Mouse (Mus musculus) liver, embryonic 11.5 days (tissue): ENCODE results near the gene Dffb. TPM values are rescaled to one million over a fixed set of nuclear protein-coding genes. Genes with fewer than 3 reads are reported as not detected.

Experiments
- ATAC-seq: fragments of 200-750 bp; cut with Nextera tagmentation; replicated peaks from 2 replicates; pipeline ENCODE4 v1.8.0; 2017; ENCODE audit warnings: moderate number of reproducible peaks, mild to moderate bottlenecking, moderate TSS enrichment, moderate library complexity; ENCODE audit not compliant: low FRiP score
- DNase-seq: peaks from one replicate; pipeline ENCODE4 v3.0.0-alpha.2; 2017; ENCODE audit warnings: low spot score
- H3K27ac ChIP-seq: fragments of 300-500 bp; sonication (generic); 2 replicates; pipeline ENCODE4 v1.5.1; 2014; ENCODE audit warnings: mild to moderate bottlenecking, low read depth, low read length, control low read depth
- H3K27me3 ChIP-seq: fragments of 300-500 bp; sonication (generic); replicated peaks from 2 replicates; pipeline ENCODE4 v1.6.1; 2014; ENCODE audit warnings: low read length, mixed read lengths; ENCODE audit not compliant: control insufficient read depth, insufficient read depth
- H3K36me3 ChIP-seq: fragments of 300-500 bp; sonication (generic); 2 replicates; pipeline ENCODE4 v1.6.1; 2014; ENCODE audit warnings: mild to moderate bottlenecking, low read length, moderate library complexity, mixed read lengths; ENCODE audit not compliant: control insufficient read depth, insufficient read depth
- H3K4me1 ChIP-seq: fragments of 300-500 bp; sonication (generic); replicated peaks from 2 replicates; pipeline ENCODE4 v1.6.1; 2014; ENCODE audit warnings: low read length, mixed read lengths; ENCODE audit not compliant: control insufficient read depth, insufficient read depth
- H3K4me2 ChIP-seq: fragments of 300-500 bp; sonication (generic); 2 replicates; pipeline ENCODE4 v1.6.1; 2014; ENCODE audit warnings: mild to moderate bottlenecking, control low read depth, moderate library complexity
- H3K4me3 ChIP-seq: fragments of 300-500 bp; sonication (generic); 2 replicates; pipeline ENCODE4 v1.5.1; 2014; ENCODE audit warnings: low read depth, low read length, control low read depth
- H3K9ac ChIP-seq: fragments of 300-500 bp; sonication (generic); 2 replicates; pipeline ENCODE4 v1.6.1; 2014; ENCODE audit warnings: low read depth, low read length, control low read depth
- H3K9me3 ChIP-seq: fragments of 300-500 bp; sonication (generic); 2 replicates; pipeline ENCODE4 v1.6.1; 2016; ENCODE audit warnings: low read length, inconsistent platforms, mixed read lengths; ENCODE audit not compliant: control insufficient read depth
- WGBS: fragments of 180-500 bp; shearing (Covaris S2); extraction: QIAGEN DNeasy Blood & Tissue Kit; methylation state at CpG from one replicate; pipeline ENCODE4 v1.1.7; 2014; 5-methylcytosine and 5-hydroxymethylcytosine counted together
- polyA plus RNA-seq: library from polyadenylated mRNA; unstranded; fragments of >200 nt; fragmentation: Nextera tagmentation; extraction: Ambion mirVana; gene quantifications from 2 replicates; pipeline ENCODE4 v1.2.1, GENCODE M21; 2014

The Dffb gene
- polyA plus RNA-seq, result 17.2 and 18.5 TPM in 2 replicates

DNA sequence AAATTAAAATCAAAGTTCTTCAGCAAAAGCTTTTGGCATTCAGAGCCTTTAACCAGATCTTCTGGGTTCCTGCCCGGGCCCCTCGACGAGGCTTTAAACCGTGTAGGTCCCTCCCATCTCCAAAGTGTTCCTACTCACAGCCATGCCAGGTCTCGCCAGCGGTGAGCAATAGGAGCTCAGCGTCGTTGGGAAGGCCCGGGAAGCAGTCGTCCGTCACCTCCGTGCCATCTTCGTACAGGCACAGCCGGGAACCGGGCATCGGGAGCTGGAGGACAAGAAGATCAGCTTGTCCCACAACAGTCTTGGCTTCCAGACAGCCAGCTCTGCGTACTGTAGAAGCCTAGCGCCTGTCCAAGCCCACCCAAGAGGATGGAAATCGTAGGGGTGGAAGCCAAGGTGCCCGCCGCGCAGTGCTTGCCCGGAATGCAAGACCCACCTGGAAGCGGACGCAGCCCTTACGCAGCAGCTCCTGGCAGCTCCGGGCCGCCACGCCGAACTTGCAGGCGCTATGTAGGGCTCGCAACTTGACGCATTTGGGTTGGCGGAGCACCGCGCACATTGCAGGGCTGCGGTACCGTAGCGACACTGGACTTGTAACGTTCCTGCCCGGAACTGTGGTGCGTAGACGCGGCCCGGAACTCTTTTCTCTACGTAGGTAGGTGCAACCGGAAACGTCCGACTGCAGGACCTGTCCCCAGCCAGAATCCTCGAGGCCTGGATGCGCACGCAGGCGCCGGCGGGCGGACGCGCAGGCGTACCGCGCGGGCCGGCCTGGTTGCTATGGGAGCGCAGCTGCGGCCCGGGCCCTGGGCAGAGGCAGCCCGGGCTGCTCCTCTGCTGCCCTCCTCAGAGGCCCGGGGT, at the start of gene Dffb, which contains the start of gene Cep104:
Dffb (minus strand) TSS at position 696 of the 861 bp plus-strand sequence.
Cep104 (plus strand) TSS at position 764 of the 861 bp plus-strand sequence.
- peak within 1 kb of the TSS; percentile 68 for H3K27ac ChIP-seq
- DNase-seq (peak; percentile 89), ATAC-seq (peak; percentile 95)
- H3K27me3 ChIP-seq, result no peaks in the 10 kb centered on the region
- H3K9me3 ChIP-seq, result no peaks in the 10 kb centered on the region
- peak within 1 kb of the TSS; percentile 90 for H3K9ac ChIP-seq
- H3K4me3 ChIP-seq, result peak within 1 kb of the TSS; percentile 96
- H3K4me1 ChIP-seq, result peaks cover 13% of the 10 kb centered on the region
- H3K36me3 ChIP-seq, result peaks cover 3% of the 10 kb centered on the region; the same call in 1 of the 2 replicates
- WGBS, result 1% methylated on average over 68 of the region's 68 CpGs
- peak within 1 kb of the TSS; percentile 85 for H3K4me2 ChIP-seq

DNA sequence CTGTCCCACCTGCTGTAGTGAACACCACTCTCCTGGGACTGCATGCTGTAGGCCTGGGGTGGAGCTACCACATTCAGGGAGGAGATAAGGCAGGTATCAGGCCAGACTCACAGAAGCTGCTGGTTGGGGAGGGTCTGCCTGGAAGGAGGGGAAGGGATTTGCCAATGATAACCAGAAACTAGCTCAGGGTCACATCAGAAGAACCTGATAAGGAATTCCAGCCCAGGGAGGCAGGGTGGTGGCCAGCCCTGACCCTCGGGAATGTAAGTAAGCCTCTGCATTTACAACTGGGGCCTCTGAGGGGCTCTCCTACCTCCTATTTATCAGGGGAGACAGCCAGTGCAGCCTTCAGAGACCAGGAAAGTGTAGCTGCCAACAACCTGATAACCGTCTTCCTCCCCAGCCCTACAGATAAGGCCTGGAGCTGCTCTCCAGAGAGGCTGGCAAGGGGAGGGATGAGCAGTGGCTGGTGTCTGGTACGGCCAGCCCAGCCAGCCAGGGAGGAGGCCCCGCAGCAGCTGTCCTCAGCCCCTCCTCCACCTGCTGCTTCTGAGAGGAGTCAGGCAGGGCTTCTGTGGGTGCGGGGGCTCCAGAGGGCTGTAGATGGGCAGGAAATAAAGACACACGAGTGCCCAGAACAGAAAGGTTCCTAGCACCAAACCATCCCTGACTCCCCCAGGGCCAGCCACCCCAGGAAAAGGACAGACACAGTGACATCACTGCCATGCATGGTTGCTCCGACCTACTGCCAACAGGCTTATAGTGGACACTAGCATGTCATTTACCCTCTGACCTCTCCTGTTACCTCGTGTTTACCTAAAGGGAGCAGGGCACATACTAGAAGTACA, 49.1 kb upstream of the Dffb start:
- Histone ChIP-seq H3K4me2 (peak overlapping the region; percentile 88), H3K9ac (peak overlapping the region; percentile 92), H3K36me3 (peaks cover 33% of the 10 kb centered on the region), H3K9me3 (no peaks in the 10 kb centered on the region), H3K4me3 (peak overlapping the region; percentile 81), H3K27me3 (no peaks in the 10 kb centered on the region), H3K27ac (peak overlapping the region; percentile 94), H3K4me1 (peaks cover 49% of the 10 kb centered on the region)
- DNase-seq, result peak; percentile 80
- ATAC-seq, result peak; percentile 86
- 3% methylated on average over 8 of the region's 8 CpGs for WGBS

DNA sequence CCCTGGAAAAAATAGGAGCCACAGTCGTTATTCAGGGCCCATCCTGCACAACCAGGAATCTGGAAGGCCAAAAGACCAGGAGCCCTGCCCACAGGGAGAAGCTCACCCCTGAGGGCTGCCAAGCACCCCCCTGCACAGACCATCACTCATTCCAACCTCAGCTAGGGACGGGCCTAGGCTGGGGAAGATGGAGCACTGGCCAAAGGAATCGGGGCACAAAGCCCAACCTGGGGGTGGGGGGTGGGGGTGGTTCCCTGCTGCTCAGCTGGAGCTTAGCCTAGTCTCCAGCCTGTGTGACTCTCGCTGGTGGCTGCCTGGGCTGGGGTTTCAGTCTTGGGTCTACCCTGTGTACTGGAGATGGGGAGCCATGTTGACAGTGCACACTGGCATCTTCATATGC, 47.9 kb upstream of the Dffb start:
- Histone ChIP-seq H3K9me3 (no peaks in the 10 kb centered on the region), H3K27me3 (no peaks in the 10 kb centered on the region), H3K4me2 (peak overlapping the region; percentile 88), H3K4me1 (peaks cover 49% of the 10 kb centered on the region), H3K9ac (peak overlapping the region; percentile 92), H3K4me3 (peak overlapping the region; percentile 81), H3K36me3 (peaks cover 43% of the 10 kb centered on the region), H3K27ac (peak overlapping the region; percentile 94)
- no peak for DNase-seq
- WGBS, result 53% methylated on average over 4 of the region's 4 CpGs
- no peak for ATAC-seq

DNA sequence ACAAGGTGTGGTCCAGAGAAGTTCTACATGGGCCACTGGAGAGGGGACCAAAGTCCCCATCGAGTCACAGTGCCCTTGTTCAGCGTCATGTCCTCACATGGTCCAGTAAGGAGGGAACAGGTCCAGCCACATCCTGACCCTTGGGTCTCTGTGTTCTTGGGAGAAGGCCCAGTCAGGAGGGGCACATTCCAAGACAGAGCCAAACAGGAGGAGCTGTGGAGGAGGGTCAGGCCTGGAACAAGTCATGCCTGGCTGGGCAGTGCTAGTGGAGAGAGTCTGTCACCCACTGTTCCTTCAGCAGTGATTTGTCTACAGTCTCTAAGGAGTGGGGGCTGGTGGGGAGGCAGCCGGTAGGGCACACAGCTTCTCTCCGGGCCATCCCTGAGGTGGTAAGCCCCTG, 47.5 kb upstream of the Dffb start:
- Histone ChIP-seq H3K4me2 (peak overlapping the region; percentile 88), H3K4me3 (peak overlapping the region; percentile 81), H3K4me1 (peaks cover 45% of the 10 kb centered on the region), H3K9ac (peak overlapping the region; percentile 92), H3K27ac (peak overlapping the region; percentile 94), H3K27me3 (no peaks in the 10 kb centered on the region), H3K36me3 (peaks cover 43% of the 10 kb centered on the region), H3K9me3 (no peaks in the 10 kb centered on the region)
- ATAC-seq, result no peak
- DNase-seq, result no peak
- WGBS, result 74% methylated on average over 4 of the region's 4 CpGs

DNA sequence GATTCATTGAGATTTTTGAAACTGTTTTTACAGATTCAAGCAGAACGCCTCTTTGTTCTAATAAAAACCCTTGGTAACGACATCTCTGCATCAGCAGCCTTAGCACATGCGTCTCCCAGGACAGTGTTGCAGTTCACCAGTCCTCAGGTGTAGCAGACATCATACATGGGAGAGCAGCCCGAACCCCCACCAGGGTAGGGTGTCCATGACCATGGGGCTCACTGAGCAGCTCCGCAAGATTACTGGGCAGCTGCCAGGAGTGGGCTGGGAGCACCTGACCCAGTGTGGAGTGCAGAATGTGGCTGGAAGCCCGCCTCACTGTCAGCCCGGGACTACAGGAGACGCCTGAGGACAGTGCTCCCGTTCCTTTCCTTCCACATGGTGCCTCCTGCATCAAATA, 46.5 kb upstream of the Dffb start:
- Histone ChIP-seq H3K36me3 (peaks cover 52% of the 10 kb centered on the region), H3K27ac (peak overlapping the region; percentile 94), H3K4me3 (no peak overlapping the region), H3K9me3 (no peaks in the 10 kb centered on the region), H3K4me2 (no peak overlapping the region), H3K27me3 (no peaks in the 10 kb centered on the region), H3K4me1 (peaks cover 35% of the 10 kb centered on the region), H3K9ac (no peak overlapping the region)
- 72% methylated on average over 9 of the region's 9 CpGs for WGBS
- no peak for ATAC-seq
- no peak for DNase-seq

DNA sequence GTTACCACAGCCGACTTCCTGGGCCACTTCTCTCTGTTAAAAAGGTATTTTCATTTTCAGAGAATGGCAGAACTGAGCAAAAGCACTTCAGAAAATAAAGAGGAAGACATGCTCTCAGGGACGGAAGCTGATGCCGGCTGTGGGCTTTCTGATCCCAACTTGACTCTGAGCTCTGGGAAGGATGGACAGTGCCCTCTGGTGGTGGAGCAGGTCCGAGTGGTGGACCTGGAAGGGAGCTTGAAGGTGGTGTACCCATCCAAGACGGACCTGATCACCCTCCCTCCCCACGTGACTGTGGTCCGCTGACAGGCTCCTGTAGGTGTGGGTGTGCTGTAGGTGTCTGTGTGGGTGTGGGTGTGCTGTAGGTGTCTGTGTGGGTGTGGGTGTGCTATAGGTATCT, 44.6 kb upstream of the Dffb start:
- 72% methylated on average over 7 of the region's 7 CpGs for WGBS
- H3K36me3 ChIP-seq, result peaks cover 66% of the 10 kb centered on the region
- H3K9me3 ChIP-seq, result no peaks in the 10 kb centered on the region
- H3K4me2 ChIP-seq, result no peak overlapping the region
- H3K27ac ChIP-seq, result 0 out of 2 replicates have a peak overlapping the region, but pooled peaks have one; percentile 29
- H3K4me1 ChIP-seq, result peaks cover 27% of the 10 kb centered on the region
- ATAC-seq, result no peak
- H3K4me3 ChIP-seq, result no peak overlapping the region
- DNase-seq, result no peak
- no peaks in the 10 kb centered on the region for H3K27me3 ChIP-seq
- no peak overlapping the region for H3K9ac ChIP-seq

DNA sequence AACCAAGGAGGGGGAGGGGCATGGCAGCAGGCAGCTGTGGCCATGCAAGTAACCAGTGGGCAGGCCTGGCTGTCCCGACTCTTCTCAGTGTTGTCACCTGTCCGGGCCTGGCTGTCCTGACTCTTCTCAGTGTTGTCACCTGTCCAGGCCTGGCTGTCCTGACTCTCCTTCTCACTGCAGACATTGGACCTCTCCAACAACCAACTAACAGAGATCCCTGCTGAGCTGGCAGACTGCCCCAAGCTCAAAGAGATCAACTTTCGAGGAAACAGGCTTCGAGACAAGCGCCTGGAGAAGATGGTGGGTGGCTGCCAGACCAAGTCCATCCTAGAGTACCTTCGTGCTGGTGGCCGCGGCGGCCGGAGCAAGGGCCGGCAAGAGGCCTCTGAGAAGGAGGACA, 40.5 kb upstream of the Dffb start:
- DNase-seq (no peak), ATAC-seq (no peak)
- Histone ChIP-seq H3K27me3 (no peaks in the 10 kb centered on the region), H3K4me3 (no peak overlapping the region), H3K4me1 (peaks cover 17% of the 10 kb centered on the region), H3K4me2 (no peak overlapping the region), H3K27ac (no peak overlapping the region), H3K36me3 (peaks cover 48% of the 10 kb centered on the region), H3K9ac (no peak overlapping the region), H3K9me3 (no peaks in the 10 kb centered on the region)
- 92% methylated on average over 11 of the region's 11 CpGs for WGBS

DNA sequence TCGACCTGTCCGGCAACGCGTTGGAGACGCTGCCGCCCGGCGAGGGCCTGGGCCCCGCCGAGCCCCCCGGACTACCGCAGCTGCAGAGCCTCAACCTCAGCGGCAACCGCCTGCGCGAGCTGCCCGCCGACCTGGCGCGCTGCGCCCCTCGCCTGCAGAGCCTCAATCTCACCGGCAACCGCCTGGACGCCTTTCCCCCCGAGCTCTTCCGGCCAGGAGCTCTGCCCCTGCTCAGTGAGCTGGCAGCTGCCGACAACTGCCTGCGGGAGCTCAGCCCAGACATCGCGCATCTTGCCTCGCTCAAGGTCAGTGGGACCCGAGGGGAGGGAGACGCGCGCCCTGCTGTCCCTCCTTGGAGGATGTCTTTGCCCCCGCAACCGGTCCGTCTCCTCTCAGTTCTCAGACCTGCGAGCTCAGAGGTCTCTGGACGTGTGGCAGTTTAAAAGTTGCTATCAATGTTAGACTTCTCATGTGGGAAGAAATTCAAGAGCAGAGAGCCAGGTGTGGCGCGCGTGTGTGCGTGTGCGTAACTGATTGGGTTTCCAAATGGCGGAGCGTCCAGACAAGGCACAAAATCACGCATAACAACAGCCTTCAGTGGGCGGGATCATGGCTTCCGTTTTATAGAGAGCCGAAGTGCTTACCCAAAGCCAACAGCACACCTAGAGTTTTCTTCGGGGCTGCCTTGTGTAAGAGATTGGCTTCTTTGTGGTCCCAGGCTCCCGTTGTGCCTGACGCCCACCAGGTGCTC, 37.4 kb upstream of the Dffb start:
- WGBS, result 2% methylated on average over 55 of the region's 55 CpGs
- DNase-seq, result peak; percentile 46
- peak overlapping the region; percentile 98 for H3K4me2 ChIP-seq
- peaks cover 27% of the 10 kb centered on the region for H3K36me3 ChIP-seq
- H3K27ac ChIP-seq, result peak overlapping the region; percentile 64
- H3K9me3 ChIP-seq, result no peaks in the 10 kb centered on the region
- H3K4me3 ChIP-seq, result peak overlapping the region; percentile 100
- no peaks in the 10 kb centered on the region for H3K27me3 ChIP-seq
- peaks cover 17% of the 10 kb centered on the region for H3K4me1 ChIP-seq
- H3K9ac ChIP-seq, result peak overlapping the region; percentile 95
- ATAC-seq, result 0 out of 2 replicates have a peak, but pooled peaks have one; percentile 2
